Mouse (Mus musculus): Measurements from ENCODE around the gene Klk11. TPM values are rescaled to one million over a fixed set of nuclear protein-coding genes. Genes with fewer than 3 reads are reported as not detected.

Klk11 gene
- total and polyA plus RNA-seq, 3 experiments = not detected

DNA sequence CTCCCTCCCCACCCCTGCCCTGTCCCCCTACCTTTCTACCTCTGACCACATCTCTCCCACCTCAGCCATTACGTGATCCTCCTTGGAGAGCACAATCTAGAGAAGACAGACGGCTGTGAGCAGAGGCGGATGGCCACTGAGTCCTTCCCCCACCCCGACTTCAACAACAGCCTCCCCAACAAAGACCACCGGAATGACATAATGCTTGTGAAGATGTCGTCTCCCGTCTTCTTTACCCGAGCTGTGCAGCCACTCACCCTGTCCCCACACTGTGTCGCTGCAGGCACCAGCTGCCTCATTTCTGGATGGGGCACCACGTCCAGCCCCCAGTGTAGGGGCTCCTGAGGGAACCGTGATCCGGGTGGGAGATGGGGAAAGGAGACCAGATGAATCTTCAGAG is 3.0 kb downstream of the Klk11 start:
- no peak overlapping the region for H3K4me3 ChIP-seq (ENCODE audit: low read depth, low read length)
- H3K27me3 ChIP-seq (ENCODE audit: insufficient read depth, low read length) = no peaks in the 10 kb centered on the region; the same call in 1 of the 2 replicates
- TF ChIP-seq GATA2 (IDR thresholded peaks at IDR 0.05; ENCODE audit: borderline replicate concordance, low read depth, low read length) (no peak), POLR2AphosphoS5 (IDR thresholded peaks at IDR 0.05; ENCODE audit: insufficient replicate concordance, low read depth, low read length) (no peak), CTCF (IDR thresholded peaks at IDR 0.05; ENCODE audit: low read depth, low read length) (no peak), GATA1 (IDR thresholded peaks at IDR 0.05; ENCODE audit: borderline replicate concordance, low read length) (no peak), TAL1 (conservative IDR thresholded peaks at IDR 0.05; ENCODE audit: low read depth, low read length) (no peak)
- 0 out of 2 replicates have a peak, but pooled peaks cover 7% of the 10 kb centered on the region for H3K9me3 ChIP-seq (replicated peaks)
- H3K4me1 ChIP-seq (ENCODE audit: insufficient read depth, low read depth, low read length) = no peaks in the 10 kb centered on the region
- H3K36me3 ChIP-seq (replicated peaks) = no peaks in the 10 kb centered on the region
- DNase-seq (ENCODE audit: low spot score) (no peak), ATAC-seq (ENCODE audit: extremely low read depth, insufficient number of reproducible peaks, low FRiP score, poor library complexity, severe bottlenecking) (no peak)

DNA sequence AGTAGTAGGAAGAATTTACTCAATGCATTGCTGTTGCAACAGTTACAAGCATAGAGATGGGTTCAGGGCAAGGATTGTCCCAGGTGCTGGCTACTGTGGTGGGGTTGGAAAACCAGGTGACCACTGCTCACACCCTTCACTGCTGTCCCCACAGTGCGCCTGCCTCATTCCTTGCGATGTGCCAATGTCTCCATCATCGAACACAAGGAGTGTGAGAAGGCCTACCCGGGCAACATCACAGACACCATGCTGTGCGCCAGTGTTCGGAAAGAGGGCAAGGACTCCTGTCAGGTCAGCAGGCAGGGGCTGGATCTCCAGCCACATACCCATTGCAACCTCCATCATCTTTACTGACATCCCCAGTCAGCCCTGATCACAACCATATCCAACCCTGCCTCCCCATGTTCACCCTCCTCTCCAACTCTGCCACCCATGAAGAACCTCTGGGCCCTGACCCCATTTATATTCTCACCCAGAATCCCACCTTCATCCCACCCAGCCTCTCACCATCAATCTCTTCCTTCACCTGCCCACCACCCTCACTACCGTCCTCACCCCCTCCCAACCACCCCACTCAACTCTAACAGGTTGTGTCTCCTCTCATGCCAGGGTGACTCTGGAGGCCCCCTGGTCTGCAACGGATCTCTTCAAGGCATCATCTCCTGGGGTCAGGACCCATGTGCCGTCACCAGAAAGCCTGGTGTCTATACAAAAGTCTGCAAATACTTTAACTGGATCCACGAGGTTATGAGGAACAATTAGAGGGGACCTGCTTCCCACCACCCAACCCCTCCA is 4.0 kb downstream of the Klk11 start:
- Histone ChIP-seq H3K36me3 (replicated peaks) (no peaks in the 10 kb centered on the region), H3K4me1 (ENCODE audit: insufficient read depth, low read depth, low read length) (0 out of 2 replicates have a peak, but pooled peaks cover 2% of the 10 kb centered on the region), H3K9me3 (replicated peaks) (peaks cover 7% of the 10 kb centered on the region), H3K4me3 (ENCODE audit: low read depth, low read length) (no peak overlapping the region), H3K27me3 (ENCODE audit: insufficient read depth, low read length) (no peaks in the 10 kb centered on the region; the same call in 1 of the 2 replicates)
- TF ChIP-seq GATA1 (IDR thresholded peaks at IDR 0.05; ENCODE audit: borderline replicate concordance, low read length) (no peak), GATA2 (IDR thresholded peaks at IDR 0.05; ENCODE audit: borderline replicate concordance, low read depth, low read length) (no peak), CTCF (IDR thresholded peaks at IDR 0.05; ENCODE audit: low read depth, low read length) (no peak), POLR2AphosphoS5 (IDR thresholded peaks at IDR 0.05; ENCODE audit: insufficient replicate concordance, low read depth, low read length) (no peak), TAL1 (conservative IDR thresholded peaks at IDR 0.05; ENCODE audit: low read depth, low read length) (no peak)
- DNase-seq (ENCODE audit: low spot score) = no peak
- ATAC-seq (ENCODE audit: extremely low read depth, insufficient number of reproducible peaks, low FRiP score, poor library complexity, severe bottlenecking) = no peak

DNA sequence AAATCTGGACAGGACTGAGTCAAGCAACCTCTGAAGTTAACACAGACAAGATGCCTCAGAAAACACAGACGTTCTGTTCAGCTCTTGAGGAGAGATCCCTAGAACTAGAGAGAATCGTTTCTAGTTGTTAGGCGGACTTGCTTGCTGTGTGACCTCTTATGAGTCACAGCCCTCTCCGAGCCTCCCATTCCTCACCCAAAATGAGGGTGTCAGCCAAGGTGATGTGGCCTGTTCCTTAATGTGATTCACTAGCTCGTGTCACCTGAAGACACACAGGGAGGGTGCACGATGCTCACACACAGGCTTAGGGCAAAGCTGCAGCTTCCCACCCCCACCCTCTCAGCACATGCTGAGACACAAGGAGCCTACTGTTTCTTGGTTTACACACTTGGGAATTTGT is 5.8 kb downstream of the Klk11 start:
- ATAC-seq (ENCODE audit: extremely low read depth, insufficient number of reproducible peaks, low FRiP score, poor library complexity, severe bottlenecking) = no peak
- TF ChIP-seq GATA2 (IDR thresholded peaks at IDR 0.05; ENCODE audit: borderline replicate concordance, low read depth, low read length) = no peak
- Histone ChIP-seq H3K4me1 (ENCODE audit: insufficient read depth, low read depth, low read length) (0 out of 2 replicates have a peak, but pooled peaks cover 2% of the 10 kb centered on the region), H3K27me3 (ENCODE audit: insufficient read depth, low read length) (no peaks in the 10 kb centered on the region; the same call in 1 of the 2 replicates), H3K4me3 (ENCODE audit: low read depth, low read length) (no peak overlapping the region), H3K36me3 (replicated peaks) (no peaks in the 10 kb centered on the region), H3K9me3 (replicated peaks) (peaks cover 10% of the 10 kb centered on the region)
- DNase-seq (ENCODE audit: low spot score) = no peak

DNA sequence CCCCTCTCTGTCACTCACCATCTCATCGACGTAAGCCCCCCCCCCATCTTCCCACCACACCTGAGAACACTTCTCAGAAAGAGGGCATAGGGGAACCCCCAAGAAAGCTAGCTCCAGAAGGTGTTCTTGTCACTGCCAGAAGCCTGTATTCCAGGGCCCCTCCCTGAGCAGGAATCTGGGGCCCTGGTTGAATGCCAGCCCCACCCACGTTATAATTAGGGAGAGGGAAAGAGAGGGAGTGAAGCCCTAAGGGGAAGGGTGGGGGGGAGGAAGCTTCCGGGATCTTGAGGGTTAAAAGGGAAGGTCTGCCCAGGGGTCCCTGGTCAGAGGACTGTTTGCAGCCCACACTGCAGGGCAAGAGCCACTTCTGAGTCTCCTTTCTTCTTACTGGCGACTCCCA is 6.3 kb downstream of the Klk11 start, which contains the start of gene Klk10:
Gene Klk10 (plus strand): TSS at position 290 of the 400 bp plus-strand sequence.
- Histone ChIP-seq H3K4me1 (ENCODE audit: insufficient read depth, low read depth, low read length) (0 out of 2 replicates have a peak, but pooled peaks cover 2% of the 10 kb centered on the region), H3K27me3 (ENCODE audit: insufficient read depth, low read length) (no peaks in the 10 kb centered on the region; the same call in 1 of the 2 replicates)
- no peak for ATAC-seq (ENCODE audit: extremely low read depth, insufficient number of reproducible peaks, low FRiP score, poor library complexity, severe bottlenecking)

DNA sequence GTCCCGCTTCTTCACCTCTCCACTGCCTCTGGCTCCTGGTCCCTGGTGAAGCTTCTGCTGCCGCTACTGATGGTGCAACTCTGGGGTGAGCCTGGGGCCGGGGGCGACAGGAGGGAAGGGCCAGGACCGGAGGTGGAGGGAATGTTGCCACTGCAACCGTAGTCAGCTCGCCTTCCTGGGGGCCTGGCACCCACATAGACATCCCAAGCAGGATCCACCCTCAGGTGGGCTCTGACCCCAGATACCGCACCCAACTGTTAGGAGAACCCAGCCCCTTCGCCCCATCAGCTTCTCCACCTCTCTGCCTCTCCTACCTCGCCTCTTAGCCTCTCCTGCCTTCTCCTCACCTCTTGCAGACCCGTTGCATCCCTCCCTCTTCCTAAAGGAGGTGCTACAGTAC is 7.1 kb downstream of the Klk11 start:
- H3K36me3 ChIP-seq (replicated peaks) = no peaks in the 10 kb centered on the region
- 0 out of 2 replicates have a peak, but pooled peaks cover 2% of the 10 kb centered on the region for H3K4me1 ChIP-seq (ENCODE audit: insufficient read depth, low read depth, low read length)
- peaks cover 10% of the 10 kb centered on the region for H3K9me3 ChIP-seq (replicated peaks)
- H3K4me3 ChIP-seq (ENCODE audit: low read depth, low read length) = no peak overlapping the region
- no peaks in the 10 kb centered on the region; the same call in 1 of the 2 replicates for H3K27me3 ChIP-seq (ENCODE audit: insufficient read depth, low read length)
- ATAC-seq (ENCODE audit: extremely low read depth, insufficient number of reproducible peaks, low FRiP score, poor library complexity, severe bottlenecking) (no peak), DNase-seq (ENCODE audit: low spot score) (no peak)
- no peak for TF ChIP-seq POLR2AphosphoS5 (IDR thresholded peaks at IDR 0.05; ENCODE audit: insufficient replicate concordance, low read depth, low read length)

More for the DNA sequence above, 6.3 kb downstream of the Klk11 start, which contains the start of gene Klk10:
- no peak within 1 kb of the TSS for H3K4me3 ChIP-seq (ENCODE audit: low read depth, low read length)
- H3K36me3 ChIP-seq (replicated peaks) = no peaks in the 10 kb centered on the region
- DNase-seq (ENCODE audit: low spot score) = no peak
- TF ChIP-seq GATA1 (IDR thresholded peaks at IDR 0.05; ENCODE audit: borderline replicate concordance, low read length) = no peak
- no peak for TF ChIP-seq CTCF (IDR thresholded peaks at IDR 0.05; ENCODE audit: low read depth, low read length)
- TF ChIP-seq POLR2AphosphoS5 (IDR thresholded peaks at IDR 0.05; ENCODE audit: insufficient replicate concordance, low read depth, low read length) = no peak
- TF ChIP-seq GATA2 (IDR thresholded peaks at IDR 0.05; ENCODE audit: borderline replicate concordance, low read depth, low read length) = no peak
- no peak for TF ChIP-seq TAL1 (conservative IDR thresholded peaks at IDR 0.05; ENCODE audit: low read depth, low read length)
- peaks cover 10% of the 10 kb centered on the region for H3K9me3 ChIP-seq (replicated peaks)

DNA sequence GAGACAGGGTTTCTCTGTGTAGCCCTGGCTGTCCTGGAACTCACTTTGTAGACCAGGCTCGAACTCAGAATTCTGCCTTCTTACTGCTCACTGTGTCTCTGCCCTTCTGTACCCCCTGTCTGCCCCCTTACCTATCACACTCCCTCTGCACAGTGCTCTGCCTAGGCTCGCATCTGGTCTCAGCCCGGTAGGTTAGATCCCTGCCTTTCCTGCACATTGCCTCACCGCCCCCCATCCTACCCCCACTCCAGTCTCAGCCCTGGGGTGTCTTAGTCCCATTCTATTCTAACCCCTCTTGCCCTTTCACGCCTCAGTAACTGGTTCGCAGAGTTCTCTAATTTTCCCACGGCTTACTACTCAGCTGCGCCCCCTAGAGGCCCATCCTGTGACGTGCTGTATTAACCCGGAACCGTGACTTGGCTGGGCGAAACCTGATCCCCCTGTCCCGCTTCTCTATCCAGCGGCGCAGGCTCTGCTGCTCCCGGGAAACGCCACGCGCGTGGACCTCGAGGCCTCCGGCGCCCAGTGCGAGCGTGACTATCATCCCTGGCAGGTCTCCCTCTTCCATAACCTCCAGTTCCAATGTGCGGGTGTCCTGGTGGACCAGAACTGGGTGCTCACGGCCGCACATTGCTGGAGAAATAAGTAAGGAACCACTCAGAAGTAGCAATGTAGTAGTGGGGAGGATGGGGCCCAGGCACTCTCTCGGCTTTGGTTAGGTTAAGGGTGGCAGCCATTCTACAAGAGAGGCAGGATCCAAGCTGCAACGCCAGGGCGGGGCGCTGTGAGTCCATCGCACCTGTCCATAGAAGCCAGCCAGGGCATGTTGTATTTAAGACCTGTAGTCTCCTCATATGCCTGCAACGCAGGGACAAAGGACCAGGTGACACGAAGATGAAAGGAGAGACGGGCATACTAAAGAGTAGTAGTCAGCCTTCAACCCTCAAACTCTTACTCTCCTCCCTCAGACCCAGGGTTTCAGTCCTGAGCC is 8.2 kb downstream of the Klk11 start:
- DNase-seq (ENCODE audit: low spot score) = no peak
- Histone ChIP-seq H3K9me3 (replicated peaks) (peaks cover 10% of the 10 kb centered on the region), H3K4me1 (ENCODE audit: insufficient read depth, low read depth, low read length) (0 out of 2 replicates have a peak, but pooled peaks cover 2% of the 10 kb centered on the region), H3K4me3 (ENCODE audit: low read depth, low read length) (no peak overlapping the region), H3K36me3 (replicated peaks) (no peaks in the 10 kb centered on the region), H3K27me3 (ENCODE audit: insufficient read depth, low read length) (no peaks in the 10 kb centered on the region; the same call in 1 of the 2 replicates)
- no peak for ATAC-seq (ENCODE audit: extremely low read depth, insufficient number of reproducible peaks, low FRiP score, poor library complexity, severe bottlenecking)
- no peak for TF ChIP-seq TAL1 (conservative IDR thresholded peaks at IDR 0.05; ENCODE audit: low read depth, low read length)
- 0 out of 2 replicates have a peak, but pooled peaks have one; percentile 18 for TF ChIP-seq CTCF (IDR thresholded peaks at IDR 0.05; ENCODE audit: low read depth, low read length)
